Mouse (Mus musculus) heart, adult 2 months (tissue): ENCODE data around the gene Slc26a1.

ENCODE experiments used
- CTCF ChIP-seq: fragments of 200-600 bp; IDR thresholded peaks from 2 replicates; pipeline ENCODE4 v1.8.1; 2022; ENCODE audit warnings: antibody characterized with exemption, mild to moderate bottlenecking, moderate library complexity
- EP300 ChIP-seq: fragments of 200-500 bp; IDR thresholded peaks from 2 replicates; pipeline ENCODE4 v1.6.1; 2011; ENCODE audit warnings: low read depth, low read length, control low read depth; ENCODE audit not compliant: insufficient read depth
- POLR2A ChIP-seq: fragments of 200-500 bp; IDR thresholded peaks from 2 replicates; pipeline ENCODE4 v1.6.1; 2011; ENCODE audit warnings: mild to moderate bottlenecking, low read depth, low read length, control low read depth; ENCODE audit not compliant: insufficient read depth

GRCm38 (mm10) chr5:108676772-108677498, 1.6 kb upstream of the Slc26a1 start:
- TF ChIP-seq CTCF (no peak), EP300 (no peak), POLR2A (no peak)
